Mouse (Mus musculus) heart, embryonic 15.5 days (tissue): ENCODE results near the gene Nqo2. TPM values are rescaled to one million over a fixed set of nuclear protein-coding genes. Genes with fewer than 3 reads are reported as not detected.

Source experiments
- ATAC-seq: fragments of 200-750 bp; cut with Nextera tagmentation; replicated peaks from 2 replicates; pipeline ENCODE4 v1.8.0; 2017; ENCODE audit warnings: low read depth, moderate TSS enrichment; ENCODE audit not compliant: insufficient number of reproducible peaks, insufficient read depth, low FRiP score
- H3K27ac ChIP-seq: fragments of 300-500 bp; sonication (generic); 2 replicates; pipeline ENCODE4 v1.5.1; 2015; ENCODE audit warnings: mild to moderate bottlenecking, inconsistent platforms
- H3K27me3 ChIP-seq: fragments of 300-500 bp; sonication (generic); 2 replicates; pipeline ENCODE4 v1.6.1; 2015; ENCODE audit warnings: inconsistent platforms
- H3K36me3 ChIP-seq: fragments of 300-500 bp; sonication (generic); 2 replicates; pipeline ENCODE4 v1.6.1; 2015; ENCODE audit warnings: mild to moderate bottlenecking, inconsistent platforms
- H3K4me1 ChIP-seq: fragments of 300-500 bp; sonication (generic); replicated peaks from 2 replicates; pipeline ENCODE4 v1.6.1; 2015; ENCODE audit warnings: inconsistent platforms
- H3K4me2 ChIP-seq: fragments of 300-500 bp; sonication (generic); 2 replicates; pipeline ENCODE4 v1.6.1; 2015; ENCODE audit warnings: inconsistent platforms, mild to moderate bottlenecking, moderate library complexity
- H3K4me3 ChIP-seq: fragments of 300-500 bp; sonication (generic); 2 replicates; pipeline ENCODE4 v1.5.1; 2015; ENCODE audit warnings: mild to moderate bottlenecking, inconsistent platforms
- H3K9ac ChIP-seq: fragments of 300-500 bp; sonication (generic); 2 replicates; pipeline ENCODE4 v1.6.1; 2015; ENCODE audit warnings: mild to moderate bottlenecking, inconsistent platforms
- H3K9me3 ChIP-seq: fragments of 300-500 bp; sonication (generic); replicated peaks from 2 replicates; pipeline ENCODE4 v1.6.1; 2016; ENCODE audit warnings: inconsistent platforms
- WGBS: fragments of 180-500 bp; shearing (Covaris S2); methylation state at CpG from one replicate; pipeline ENCODE4 v1.1.7; 2015; ENCODE audit warnings: mixed read lengths; 5-methylcytosine and 5-hydroxymethylcytosine counted together
- polyA plus RNA-seq: library from polyadenylated mRNA; unstranded; fragments of >200 nt; fragmentation: Nextera tagmentation; extraction: Ambion mirVana; gene quantifications from 2 replicates; pipeline ENCODE4 v1.2.1, GENCODE M21; 2015

Gene Nqo2
- polyA plus RNA-seq, 1 experiment from 2014 or later, result 28.5 TPM

DNA sequence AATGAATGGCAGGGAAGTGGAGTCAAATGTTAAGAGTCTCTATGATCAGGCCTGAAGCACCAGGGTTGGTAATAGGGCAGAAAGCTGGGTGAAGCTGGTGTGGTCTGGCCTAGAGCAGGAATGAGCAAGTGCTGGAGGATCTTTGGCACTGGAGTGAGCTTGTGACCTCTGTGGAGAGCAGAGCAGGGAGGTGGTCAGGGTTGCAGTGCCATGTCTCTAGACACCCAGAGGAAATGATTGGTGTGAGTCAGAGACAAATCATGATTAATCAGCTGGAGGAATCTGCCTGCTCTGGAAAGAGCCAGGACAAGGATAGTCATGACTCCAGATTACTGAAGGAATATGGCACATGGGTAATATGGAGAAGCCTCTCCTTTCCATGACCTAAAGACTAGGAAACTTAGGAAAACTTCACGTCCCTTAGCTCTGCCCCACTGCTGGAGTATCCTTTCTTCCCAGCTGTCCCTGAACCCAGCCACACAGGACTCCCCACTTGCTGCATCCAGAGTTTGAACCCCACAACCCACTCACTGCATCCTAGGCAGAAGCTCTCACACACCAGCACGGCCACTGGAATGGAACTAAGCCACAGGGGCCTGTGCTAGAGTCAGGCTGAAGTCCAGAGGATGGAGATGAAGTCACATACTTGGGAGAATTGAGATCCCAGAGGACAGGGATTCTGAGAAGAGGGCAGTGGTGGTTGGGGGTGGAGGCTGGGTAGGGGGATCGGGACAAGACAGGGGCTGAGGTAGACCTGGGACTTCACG is 13.0 kb upstream of the Nqo2 start:
- H3K9me3 ChIP-seq, result no peaks in the 10 kb centered on the region
- 76% methylated on average over 4 of the region's 4 CpGs for WGBS
- H3K9ac ChIP-seq, result no peak overlapping the region
- no peaks in the 10 kb centered on the region for H3K4me1 ChIP-seq
- ATAC-seq, result no peak; the same call in 1 of the 2 replicates
- no peaks in the 10 kb centered on the region for H3K27me3 ChIP-seq
- no peak overlapping the region for H3K4me2 ChIP-seq
- no peak overlapping the region for H3K4me3 ChIP-seq
- no peak overlapping the region for H3K27ac ChIP-seq
- no peaks in the 10 kb centered on the region for H3K36me3 ChIP-seq

DNA sequence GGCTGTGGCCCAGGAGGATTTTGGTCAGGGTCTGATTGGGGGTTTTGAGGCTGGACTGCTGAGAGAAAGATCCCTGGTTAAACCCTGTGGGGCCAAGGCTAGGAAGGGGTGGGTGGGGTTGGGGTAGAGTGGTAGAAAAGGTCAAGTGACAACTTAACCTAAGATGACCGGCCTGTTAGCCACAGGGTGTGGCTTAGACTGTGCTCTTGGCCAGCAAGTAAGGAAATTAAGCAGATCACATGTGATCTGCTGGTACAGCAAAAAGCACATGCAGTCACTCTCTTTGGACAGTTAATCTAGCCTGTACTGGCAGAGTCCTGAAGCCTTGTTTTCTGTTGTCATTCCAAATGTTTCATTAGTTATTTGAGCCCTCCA is 12.4 kb upstream of the Nqo2 start:
- H3K27ac ChIP-seq, result no peak overlapping the region
- H3K4me2 ChIP-seq, result no peak overlapping the region
- no peaks in the 10 kb centered on the region for H3K4me1 ChIP-seq
- 50% methylated on average over 1 of the region's 1 CpGs for WGBS
- H3K27me3 ChIP-seq, result no peaks in the 10 kb centered on the region
- no peak for ATAC-seq
- no peaks in the 10 kb centered on the region for H3K9me3 ChIP-seq
- no peaks in the 10 kb centered on the region for H3K36me3 ChIP-seq
- H3K4me3 ChIP-seq, result no peak overlapping the region
- no peak overlapping the region for H3K9ac ChIP-seq

DNA sequence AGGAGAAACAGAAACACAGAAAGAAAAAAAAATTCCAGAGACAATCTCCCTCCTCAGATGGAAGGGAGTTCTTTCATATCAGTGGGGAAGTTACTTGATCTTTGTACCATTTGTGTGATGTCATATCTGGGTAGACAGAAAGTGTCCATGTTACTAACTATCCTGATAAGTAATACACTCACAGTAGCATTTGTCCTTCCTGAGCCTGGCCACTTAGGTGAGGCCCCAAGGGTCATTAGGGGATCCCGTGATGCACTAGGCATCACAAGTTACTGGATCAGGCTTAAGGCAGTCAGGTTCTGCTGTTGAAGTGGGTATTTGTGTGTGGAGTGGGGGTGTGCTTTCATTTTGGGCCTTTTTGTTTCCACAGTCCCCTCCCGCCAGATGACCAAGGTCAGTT is 11.5 kb upstream of the Nqo2 start:
- H3K4me2 ChIP-seq, result no peak overlapping the region
- H3K4me1 ChIP-seq, result no peaks in the 10 kb centered on the region
- no peak overlapping the region for H3K9ac ChIP-seq
- H3K4me3 ChIP-seq, result no peak overlapping the region
- no peak for ATAC-seq
- H3K9me3 ChIP-seq, result no peaks in the 10 kb centered on the region
- 72% methylated on average over 2 of the region's 2 CpGs for WGBS
- no peaks in the 10 kb centered on the region for H3K36me3 ChIP-seq
- H3K27me3 ChIP-seq, result no peaks in the 10 kb centered on the region
- H3K27ac ChIP-seq, result no peak overlapping the region

DNA sequence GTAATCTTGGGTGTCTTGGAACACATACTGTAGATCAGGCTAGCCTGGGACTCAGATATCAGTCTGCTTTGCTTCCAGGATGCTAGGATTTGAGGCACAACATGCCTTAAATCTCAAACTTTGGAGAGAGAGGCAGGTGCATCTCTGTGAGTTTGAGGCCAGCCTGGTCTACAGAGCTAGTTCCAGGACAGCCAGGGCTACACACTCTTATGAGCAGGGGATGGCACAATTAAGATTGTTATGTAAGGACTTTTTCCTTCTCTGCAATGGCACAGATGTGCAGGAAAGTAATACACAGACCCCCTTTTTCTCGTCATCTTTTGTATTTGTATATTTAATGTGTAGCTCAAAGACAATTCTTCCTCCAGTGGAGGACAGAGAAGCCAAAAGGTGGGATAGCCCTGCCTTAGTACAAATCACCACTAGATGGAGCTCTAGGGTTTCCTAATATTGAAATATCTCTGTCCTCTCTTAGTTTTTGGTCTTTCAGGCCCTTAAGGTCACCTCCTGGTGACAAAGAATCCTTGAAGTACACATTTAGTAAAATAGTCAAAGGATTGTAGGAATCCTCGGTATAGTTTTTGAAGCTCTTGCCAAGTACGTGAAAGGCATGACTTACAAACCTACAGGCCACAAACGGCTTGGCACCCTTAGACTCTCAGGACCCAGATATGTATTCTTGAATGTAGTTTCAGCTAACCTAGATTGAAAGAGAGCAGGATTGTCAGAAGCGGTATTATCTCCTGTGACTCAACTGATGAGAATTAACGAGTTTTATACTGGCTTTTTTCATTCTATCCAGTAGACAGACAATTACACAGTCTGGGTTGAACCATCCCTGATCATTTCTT is 7.7 kb upstream of the Nqo2 start:
- H3K36me3 ChIP-seq, result no peaks in the 10 kb centered on the region
- WGBS, result 36% methylated on average over 6 of the region's 6 CpGs
- no peak for ATAC-seq
- no peak overlapping the region for H3K9ac ChIP-seq
- no peak overlapping the region for H3K27ac ChIP-seq
- H3K4me3 ChIP-seq, result no peak overlapping the region
- H3K4me1 ChIP-seq, result no peaks in the 10 kb centered on the region
- H3K4me2 ChIP-seq, result no peak overlapping the region
- no peaks in the 10 kb centered on the region for H3K9me3 ChIP-seq
- no peaks in the 10 kb centered on the region for H3K27me3 ChIP-seq

DNA sequence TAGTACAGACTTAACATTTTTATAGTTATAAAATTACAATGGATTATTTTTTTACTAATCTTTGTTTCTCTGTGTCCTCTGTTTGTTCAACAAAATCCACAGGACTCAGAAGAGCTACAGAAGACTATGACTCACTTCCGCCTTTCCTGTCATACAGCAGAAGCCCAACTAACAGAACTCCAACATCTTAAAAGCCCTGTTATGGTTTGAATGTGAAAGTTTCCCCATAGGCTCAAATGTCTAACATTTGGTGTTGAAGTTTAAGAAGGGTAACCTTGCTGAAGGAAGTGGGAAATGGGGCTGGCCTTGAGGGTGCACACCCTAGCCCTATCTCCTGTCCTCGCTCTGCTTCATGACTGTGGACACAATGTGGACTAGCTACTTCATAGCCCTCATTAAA is 4.7 kb upstream of the Nqo2 start:
- 0 out of 2 replicates have a peak, but pooled peaks cover 5% of the 10 kb centered on the region for H3K4me1 ChIP-seq
- no peak overlapping the region for H3K4me2 ChIP-seq
- no peak for ATAC-seq
- no peak overlapping the region for H3K9ac ChIP-seq
- 82% methylated on average over 2 of the region's 2 CpGs for WGBS
- H3K27me3 ChIP-seq, result no peaks in the 10 kb centered on the region
- no peaks in the 10 kb centered on the region for H3K36me3 ChIP-seq
- no peaks in the 10 kb centered on the region for H3K9me3 ChIP-seq
- H3K27ac ChIP-seq, result no peak overlapping the region
- H3K4me3 ChIP-seq, result no peak overlapping the region

DNA sequence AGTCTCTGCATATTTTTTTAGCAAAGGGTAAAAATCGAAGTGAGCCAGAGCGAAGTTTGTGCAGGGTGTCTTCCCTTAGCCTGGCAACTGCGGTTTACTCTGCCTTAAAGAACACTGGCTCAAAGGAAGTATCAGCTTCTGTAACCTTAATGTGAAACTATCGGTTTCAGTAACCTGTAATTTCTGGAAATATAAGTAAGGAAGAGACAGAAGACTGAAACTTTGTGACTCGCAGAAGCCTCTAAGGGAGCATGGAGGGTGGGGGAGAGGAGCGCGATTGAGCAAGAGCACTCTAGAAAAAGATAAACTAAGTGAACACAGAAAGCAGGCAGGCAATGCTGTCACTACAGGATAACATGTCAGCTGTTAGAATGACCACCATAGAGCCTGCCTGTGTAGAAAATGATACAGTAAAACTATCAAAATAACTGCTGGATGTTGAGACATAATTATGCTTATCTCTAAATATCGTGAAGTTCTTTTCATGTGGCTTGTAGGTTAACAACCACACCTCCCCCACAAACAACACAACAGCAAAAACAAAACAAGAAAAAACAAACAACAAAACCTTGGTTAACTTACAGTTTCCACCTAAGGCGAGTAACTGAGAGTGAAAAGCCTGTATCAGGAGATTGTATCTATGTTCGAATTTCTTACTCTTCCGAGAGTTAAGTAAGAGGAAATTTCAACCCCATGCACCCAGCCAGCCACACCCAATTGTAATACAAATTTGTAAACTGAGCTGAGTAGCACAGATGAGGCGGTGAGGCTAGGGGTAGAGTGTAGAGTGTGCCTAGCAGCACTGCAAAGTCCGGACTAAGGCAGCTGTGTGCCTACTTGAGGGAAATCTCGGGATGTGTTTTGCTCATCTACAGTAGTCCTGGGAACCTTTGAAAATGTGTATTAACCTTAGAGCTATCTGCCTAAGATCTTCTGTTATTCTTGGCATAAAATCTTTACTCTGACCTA is 853 bp downstream of the Nqo2 start:
- peak overlapping the region; percentile 94 for H3K27ac ChIP-seq

DNA sequence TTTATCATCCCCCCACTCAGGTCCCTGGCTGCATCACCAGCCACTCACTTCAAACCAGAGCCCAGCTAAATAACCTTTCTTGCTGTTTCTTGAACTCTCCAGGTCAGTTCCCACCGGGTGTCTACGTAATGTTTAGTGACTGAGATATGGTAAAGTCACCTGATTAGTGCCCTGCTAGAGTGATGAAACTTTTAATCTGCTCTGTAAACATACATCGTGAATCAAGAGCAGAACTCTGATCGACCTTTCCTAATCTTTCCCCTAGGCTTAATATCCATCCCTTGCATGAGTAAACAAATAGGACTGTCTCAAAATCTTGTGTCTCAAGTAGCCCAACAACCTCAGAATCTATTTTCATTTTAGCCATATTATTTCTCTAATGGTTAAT is 1.5 kb downstream of the Nqo2 start:
- Histone ChIP-seq H3K4me1 (peaks cover 16% of the 10 kb centered on the region), H3K4me2 (peak overlapping the region; percentile 65), H3K4me3 (peak overlapping the region; percentile 67; the same call in 1 of the 2 replicates), H3K36me3 (no peaks in the 10 kb centered on the region; the same call in 1 of the 2 replicates), H3K27me3 (no peaks in the 10 kb centered on the region), H3K27ac (peak overlapping the region; percentile 94; the same call in 1 of the 2 replicates), H3K9me3 (no peaks in the 10 kb centered on the region), H3K9ac (0 out of 2 replicates have a peak overlapping the region, but pooled peaks have one; percentile 65)
- 20% methylated on average over 4 of the region's 4 CpGs for WGBS
- ATAC-seq, result no peak

More for the DNA sequence above, 853 bp downstream of the Nqo2 start:
- Histone ChIP-seq H3K4me3 (peak overlapping the region; percentile 67), H3K27me3 (no peaks in the 10 kb centered on the region), H3K9ac (peak overlapping the region; percentile 65), H3K9me3 (no peaks in the 10 kb centered on the region), H3K36me3 (no peaks in the 10 kb centered on the region; the same call in 1 of the 2 replicates), H3K4me2 (peak overlapping the region; percentile 65), H3K4me1 (peaks cover 16% of the 10 kb centered on the region)
- WGBS, result 10% methylated on average over 14 of the region's 14 CpGs
- peak; percentile 63; the same call in 1 of the 2 replicates for ATAC-seq

DNA sequence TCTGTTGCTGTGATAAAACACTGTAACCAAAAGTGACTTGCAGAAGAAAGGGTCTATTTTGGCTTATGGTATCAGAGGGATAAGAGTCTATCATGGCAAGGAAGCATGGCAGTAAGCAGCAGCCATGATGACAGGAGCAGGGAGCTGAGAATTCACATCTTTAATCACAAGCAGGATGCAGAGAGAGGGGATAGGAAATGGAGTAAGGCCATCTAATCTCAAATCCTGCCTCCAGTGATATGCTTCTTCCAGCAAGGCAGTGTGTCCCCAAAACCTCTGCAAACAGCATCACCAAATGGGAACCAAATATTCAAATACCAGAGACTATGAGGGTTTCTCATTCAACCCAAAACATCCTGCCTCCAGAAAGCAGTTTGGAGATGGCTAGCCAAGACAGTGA is 2.1 kb downstream of the Nqo2 start:
- Histone ChIP-seq H3K4me2 (no peak overlapping the region), H3K27ac (no peak overlapping the region), H3K4me3 (no peak overlapping the region), H3K27me3 (no peaks in the 10 kb centered on the region), H3K9ac (no peak overlapping the region), H3K4me1 (peaks cover 16% of the 10 kb centered on the region), H3K36me3 (no peaks in the 10 kb centered on the region; the same call in 1 of the 2 replicates), H3K9me3 (no peaks in the 10 kb centered on the region)
- ATAC-seq, result no peak

DNA sequence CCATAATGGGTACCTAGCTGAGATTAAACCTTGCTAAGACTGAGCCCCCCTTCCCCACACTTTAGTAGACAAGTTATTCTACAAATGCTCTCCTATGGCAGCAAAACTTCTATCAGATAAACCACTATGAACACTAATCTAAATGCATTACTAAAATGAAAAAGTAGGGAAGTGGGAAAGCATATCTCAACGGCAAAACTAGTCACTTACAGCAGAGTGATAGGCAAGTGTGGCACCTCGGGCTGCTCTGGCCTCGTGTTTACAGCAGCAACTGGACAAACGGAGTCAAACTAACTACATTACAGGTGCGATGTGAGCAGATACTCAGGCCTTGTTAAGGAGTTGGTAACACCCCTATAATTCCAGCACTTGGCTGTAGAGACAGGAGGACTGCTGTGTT is 25.1 kb downstream of the Nqo2 start:
- H3K4me2 ChIP-seq, result no peak overlapping the region
- no peak overlapping the region for H3K27ac ChIP-seq
- WGBS, result 73% methylated on average over 5 of the region's 5 CpGs
- no peaks in the 10 kb centered on the region for H3K4me1 ChIP-seq
- peaks cover 20% of the 10 kb centered on the region for H3K36me3 ChIP-seq
- H3K27me3 ChIP-seq, result no peaks in the 10 kb centered on the region
- H3K4me3 ChIP-seq, result no peak overlapping the region
- H3K9me3 ChIP-seq, result no peaks in the 10 kb centered on the region
- H3K9ac ChIP-seq, result no peak overlapping the region
- ATAC-seq, result no peak

DNA sequence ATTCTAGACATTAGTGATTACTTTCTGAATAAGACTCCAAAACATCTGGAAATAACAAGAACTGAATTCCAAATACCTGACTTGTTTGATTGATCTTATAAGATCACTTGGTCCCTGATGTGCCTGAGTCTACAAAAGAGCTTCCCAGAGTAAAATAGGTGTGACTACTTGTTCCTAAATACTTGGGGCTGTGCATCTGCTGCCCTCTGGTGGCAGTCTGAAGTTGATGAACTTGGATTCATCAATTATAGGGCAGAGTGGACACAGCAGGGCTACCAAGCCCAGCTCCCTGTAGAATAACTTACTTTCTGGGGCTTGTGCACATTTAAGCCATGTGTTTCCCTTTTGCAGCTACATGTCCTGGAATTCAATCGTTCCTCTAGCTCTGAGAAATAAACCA is 30.7 kb downstream of the Nqo2 start:
- 0 out of 2 replicates have a peak, but pooled peaks cover 4% of the 10 kb centered on the region for H3K36me3 ChIP-seq
- H3K4me1 ChIP-seq, result no peaks in the 10 kb centered on the region
- WGBS, result 25% methylated on average over 1 of the region's 1 CpGs
- H3K27me3 ChIP-seq, result no peaks in the 10 kb centered on the region
- H3K9ac ChIP-seq, result no peak overlapping the region
- H3K4me2 ChIP-seq, result no peak overlapping the region
- no peaks in the 10 kb centered on the region for H3K9me3 ChIP-seq
- no peak overlapping the region for H3K4me3 ChIP-seq
- no peak for ATAC-seq
- no peak overlapping the region for H3K27ac ChIP-seq
